Mouse (Mus musculus): Measurements from ENCODE around the gene Pmepa1. TPM values are rescaled to one million over a fixed set of nuclear protein-coding genes. Genes with fewer than 3 reads are reported as not detected.
A peak's percentile ranks its signal among the peaks of the same experiment; 100 is the strongest.

Gene Pmepa1
- total RNA-seq, 2 experiments from 2014 or later = 11.1 to 12.1 TPM

DNA sequence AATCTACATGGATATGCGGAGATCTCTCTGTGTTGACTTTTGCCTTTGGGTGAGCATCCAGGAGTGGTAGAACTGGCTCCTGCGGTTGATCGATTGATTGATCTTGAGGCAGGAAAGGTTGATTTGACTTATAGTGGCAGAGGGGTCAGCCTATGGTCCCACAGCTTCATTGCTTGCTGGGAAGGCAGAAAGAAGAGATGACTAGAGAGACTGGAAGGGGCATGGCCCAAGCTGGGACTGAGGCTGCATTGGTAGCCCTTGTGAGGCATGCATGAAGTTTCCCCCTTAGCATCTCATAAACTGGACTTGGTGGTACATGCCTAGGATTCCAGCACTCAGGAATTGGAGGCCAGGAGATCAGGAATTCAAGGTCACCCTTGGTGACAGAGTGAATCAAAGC lies 69.3 kb downstream of the Pmepa1 start:
- intact Hi-C loops (cut with DNase I; ENCODE audit: low total_unique reads) = no loop called here
- no peak for DNase-seq

GRCm38 (mm10) chr2:173205563-173206099 lies 70.7 kb downstream of the Pmepa1 start:
- intact Hi-C loops (cut with DNase I; ENCODE audit: low total_unique reads) = no loop called here
- DNase-seq = no peak

DNA sequence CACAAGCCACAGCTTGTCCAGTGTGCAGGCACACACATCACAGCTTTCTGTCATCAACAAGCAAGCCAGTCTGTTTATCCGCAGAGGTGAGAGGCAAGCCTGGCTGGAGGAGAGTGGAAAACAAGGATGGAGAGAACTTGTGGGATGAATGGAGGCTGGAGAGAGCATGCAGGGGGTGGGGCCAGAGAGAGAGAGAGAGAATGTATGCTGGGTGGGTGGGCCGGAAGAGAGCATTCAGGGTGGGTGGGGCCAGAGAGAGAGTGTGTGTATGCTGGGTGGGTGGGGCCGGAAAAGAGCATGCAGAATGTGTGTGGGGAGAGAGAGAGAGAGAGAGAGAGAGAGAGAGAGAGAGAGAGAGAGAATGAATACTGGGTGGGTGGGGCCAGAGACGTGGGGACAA lies 71.7 kb downstream of the Pmepa1 start:
- DNase-seq = no peak
- intact Hi-C loops (cut with DNase I; ENCODE audit: low total_unique reads) = no loop called here

GRCm38 (mm10) chr2:173203726-173204125 lies 72.6 kb downstream of the Pmepa1 start:
- intact Hi-C loops (cut with DNase I; ENCODE audit: low total_unique reads) = no loop called here

GRCm38 (mm10) chr2:173202924-173203689 lies 73.2 kb downstream of the Pmepa1 start:
- DNase-seq = no peak
- intact Hi-C loops (cut with DNase I; ENCODE audit: low total_unique reads) = no loop called here

More at GRCm38 (mm10) chr2:173203726-173204125, 72.6 kb downstream of the Pmepa1 start:
- DNase-seq = no peak

GRCm38 (mm10) chr2:173194796-173195195 lies 81.5 kb downstream of the Pmepa1 start:
- intact Hi-C loops (cut with DNase I; ENCODE audit: low total_unique reads) = no loop called here
- DNase-seq = no peak

GRCm38 (mm10) chr2:173187182-173187855 lies 89.0 kb downstream of the Pmepa1 start:
- intact Hi-C loops (cut with DNase I; ENCODE audit: low total_unique reads) = loop anchor here (2.0 to 5.0 kb wide), 2 partner anchors 360 to 375 kb away; no protein-coding TSS in a partner anchor
- no peak for DNase-seq

GRCm38 (mm10) chr2:173186047-173186943 lies 90.0 kb downstream of the Pmepa1 start:
- intact Hi-C loops (cut with DNase I; ENCODE audit: low total_unique reads) = loop anchor here (2.0 to 5.0 kb wide), 2 partner anchors 361 to 377 kb away; no protein-coding TSS in a partner anchor
- DNase-seq = peak; percentile 86

DNA sequence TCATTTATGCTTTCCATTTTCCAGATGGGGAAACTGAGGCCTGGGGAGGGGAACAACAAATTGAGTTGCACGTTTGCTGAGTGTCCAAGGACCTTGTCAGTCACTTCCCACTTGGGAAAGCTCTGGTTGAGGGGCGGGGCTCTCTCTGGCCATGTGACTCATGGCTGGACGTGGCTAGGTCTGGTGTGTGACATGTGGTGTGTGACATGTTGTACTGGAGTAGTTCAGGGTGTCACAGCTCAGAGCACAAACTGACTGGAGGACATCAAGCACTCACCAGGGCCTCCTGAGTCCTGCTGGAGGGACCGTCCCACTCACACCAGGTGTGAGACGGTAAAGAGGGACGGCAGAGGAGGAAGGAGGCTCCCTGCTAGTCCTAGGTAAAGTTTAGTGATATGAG lies 91.1 kb downstream of the Pmepa1 start:
- DNase-seq = no peak
- intact Hi-C loops (cut with DNase I; ENCODE audit: low total_unique reads) = loop anchor here (5.0 kb wide), 1 partner anchor 362 kb away; no protein-coding TSS in a partner anchor

DNA sequence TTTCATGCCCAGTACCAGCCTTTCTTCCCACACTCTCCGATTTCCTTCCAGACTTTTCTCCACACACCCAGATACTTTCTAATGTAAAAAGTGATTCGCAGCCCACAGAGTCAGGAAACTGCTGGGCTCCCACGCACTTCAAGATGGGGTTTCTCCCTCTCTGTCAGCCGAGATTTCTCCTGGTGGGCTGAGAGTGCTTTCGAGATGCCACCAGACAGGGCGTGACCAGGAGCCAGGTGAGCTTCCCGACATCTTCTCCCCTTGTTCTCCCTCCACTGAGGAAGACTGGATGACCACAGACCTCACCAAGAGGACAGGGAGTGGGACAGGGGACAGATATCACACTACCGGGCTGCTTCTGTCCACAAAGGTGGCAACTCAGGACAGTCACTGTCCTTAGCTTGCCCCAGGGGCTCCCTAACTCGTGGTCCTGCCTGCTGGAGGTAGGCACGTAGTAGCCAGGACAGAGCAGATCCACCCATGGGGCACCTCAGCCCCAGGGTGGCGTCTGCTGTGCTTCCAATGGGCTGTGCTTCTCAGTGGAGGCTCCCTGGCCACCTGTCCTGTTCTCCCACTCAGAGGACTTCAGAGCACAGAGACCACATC lies 91.8 kb downstream of the Pmepa1 start:
- DNase-seq = no peak

GRCm38 (mm10) chr2:173183836-173184460 lies 92.4 kb downstream of the Pmepa1 start:
- peak; percentile 64 for DNase-seq
- intact Hi-C loops (cut with DNase I; ENCODE audit: low total_unique reads) = loop anchor here (2.0 kb wide), 1 partner anchor 77 kb away; no protein-coding TSS in a partner anchor

More for the DNA sequence above, 91.8 kb downstream of the Pmepa1 start:
- intact Hi-C loops (cut with DNase I; ENCODE audit: low total_unique reads) = loop anchor here (5.0 kb wide), 1 partner anchor 363 kb away; no protein-coding TSS in a partner anchor

GRCm38 (mm10) chr2:173183311-173183710 lies 93.0 kb downstream of the Pmepa1 start:
- intact Hi-C loops (cut with DNase I; ENCODE audit: low total_unique reads) = loop anchor here (2.0 kb wide), 1 partner anchor 77 kb away; no protein-coding TSS in a partner anchor
- no peak for DNase-seq

- DNase-seq = no peak
- intact Hi-C loops (cut with DNase I; ENCODE audit: low total_unique reads) = loop anchor here (2.0 kb wide), 1 partner anchor 76 kb away; no protein-coding TSS in a partner anchor
These were observed 93.5 kb downstream of the Pmepa1 start for GRCm38 (mm10) chr2:173182796-173183195.

DNA sequence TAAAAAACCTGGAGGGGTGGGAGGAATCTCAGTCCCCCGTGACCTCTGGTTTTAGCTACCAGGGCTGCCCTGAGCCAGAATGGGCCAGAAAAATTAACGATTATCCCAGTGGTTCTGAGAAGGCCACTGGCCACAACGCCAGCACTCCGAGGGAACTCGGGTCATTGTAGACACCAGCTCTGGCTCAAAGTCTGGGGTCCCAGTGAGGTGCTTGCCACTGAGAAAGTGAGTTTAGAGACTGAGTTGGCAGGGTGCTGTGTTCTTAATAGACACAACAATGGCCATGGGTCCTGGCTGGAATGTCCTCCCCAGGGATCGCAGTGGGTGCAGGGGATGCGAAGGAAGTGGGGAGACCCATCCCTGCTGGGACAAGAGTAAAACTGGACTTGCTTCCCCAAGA lies 94.4 kb downstream of the Pmepa1 start:
- intact Hi-C loops (cut with DNase I; ENCODE audit: low total_unique reads) = loop anchor here (2.0 kb wide), 1 partner anchor 75 kb away; no protein-coding TSS in a partner anchor
- DNase-seq = no peak

GRCm38 (mm10) chr2:173181486-173181885 lies 94.8 kb downstream of the Pmepa1 start:
- intact Hi-C loops (cut with DNase I; ENCODE audit: low total_unique reads) = no loop called here
- no peak for DNase-seq

DNA sequence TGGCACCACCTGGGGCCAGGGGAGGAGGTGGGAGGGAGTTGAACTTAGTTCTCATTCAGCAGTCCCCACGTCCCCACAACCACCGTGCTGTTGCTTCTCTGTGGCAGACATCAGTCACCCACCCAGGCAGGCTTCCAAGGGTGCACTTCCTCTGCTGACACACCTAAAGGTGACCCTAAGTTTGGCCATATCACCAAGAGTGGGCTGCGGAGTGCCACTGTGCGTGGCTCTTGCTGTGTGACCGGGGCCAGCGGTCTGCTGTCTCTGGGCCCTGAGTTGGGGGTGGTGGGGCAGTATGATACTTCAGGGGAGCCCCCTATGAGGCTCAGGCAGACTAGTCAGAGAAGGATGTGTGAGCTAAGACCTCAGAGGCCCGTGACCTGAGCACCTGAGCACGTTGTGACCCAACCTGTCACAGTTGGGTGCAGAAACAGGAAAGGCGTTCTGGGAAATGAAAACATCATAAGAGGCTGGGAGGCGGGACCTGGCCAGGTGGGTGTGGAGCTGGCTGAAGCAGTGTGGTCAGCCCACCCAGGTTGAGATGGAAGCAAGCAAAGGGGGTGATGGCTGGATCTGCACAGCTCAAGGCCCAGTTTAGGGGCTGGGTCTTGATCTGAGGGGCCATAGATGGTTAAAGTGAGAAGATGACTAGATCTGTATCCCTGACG lies 95.5 kb downstream of the Pmepa1 start:
- intact Hi-C loops (cut with DNase I; ENCODE audit: low total_unique reads) = no loop called here
- DNase-seq = no peak

DNA sequence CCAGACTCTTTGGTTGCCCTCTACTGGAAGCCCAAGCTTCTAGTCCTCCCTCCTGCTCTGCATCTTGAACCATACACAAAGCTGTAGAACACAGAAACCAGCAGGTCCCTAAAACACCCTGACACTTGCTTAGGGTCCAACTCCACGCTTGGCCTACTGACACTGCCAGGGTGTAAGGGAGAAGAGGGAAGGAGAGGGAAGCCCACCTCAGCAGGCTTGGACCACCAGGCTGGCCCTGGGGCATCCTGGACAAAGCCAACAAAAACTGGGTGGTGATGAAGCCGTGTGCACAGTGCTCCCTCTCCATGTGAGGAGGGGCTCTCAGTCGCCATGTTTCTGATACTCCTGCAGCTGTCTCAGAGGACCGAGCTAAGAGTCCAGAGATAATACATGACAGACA lies 96.3 kb downstream of the Pmepa1 start:
- intact Hi-C loops (cut with DNase I; ENCODE audit: low total_unique reads) = no loop called here

GRCm38 (mm10) chr2:173179046-173179445 lies 97.3 kb downstream of the Pmepa1 start:
- intact Hi-C loops (cut with DNase I; ENCODE audit: low total_unique reads) = no loop called here

More for the DNA sequence above, 96.3 kb downstream of the Pmepa1 start:
- DNase-seq = no peak

More at GRCm38 (mm10) chr2:173179046-173179445, 97.3 kb downstream of the Pmepa1 start:
- DNase-seq = no peak

All from gastrocnemius, postnatal 14 days (tissue).